Mouse (Mus musculus) embryonic facial prominence, embryonic 15.5 days (tissue): ENCODE measurements around the gene Prkag2. TPM values are rescaled to one million over a fixed set of nuclear protein-coding genes. Genes with fewer than 3 reads are reported as not detected.

Source experiments
- ATAC-seq: fragments of 200-750 bp; cut with Nextera tagmentation; 2 replicates; pipeline ENCODE4 v1.8.0; 2017; ENCODE audit warnings: low read depth, moderate TSS enrichment; ENCODE audit not compliant: insufficient number of reproducible peaks, low FRiP score, low TSS enrichment
- H3K27ac ChIP-seq: fragments of 300-500 bp; sonication (generic); replicated peaks from 2 replicates; pipeline ENCODE4 v1.5.1; 2015; ENCODE audit warnings: mild to moderate bottlenecking, inconsistent platforms
- H3K27me3 ChIP-seq: fragments of 300-500 bp; sonication (generic); 2 replicates; pipeline ENCODE4 v1.6.1; 2015; ENCODE audit warnings: inconsistent platforms
- H3K36me3 ChIP-seq: fragments of 300-500 bp; sonication (generic); 2 replicates; pipeline ENCODE4 v1.6.1; 2015; ENCODE audit warnings: mild to moderate bottlenecking, inconsistent platforms
- H3K4me1 ChIP-seq: fragments of 300-500 bp; sonication (generic); 2 replicates; pipeline ENCODE4 v1.6.1; 2015; ENCODE audit warnings: inconsistent platforms
- H3K4me2 ChIP-seq: fragments of 300-500 bp; sonication (generic); replicated peaks from 2 replicates; pipeline ENCODE4 v1.6.1; 2015; ENCODE audit warnings: mild to moderate bottlenecking, inconsistent platforms
- H3K4me3 ChIP-seq: fragments of 300-500 bp; sonication (generic); replicated peaks from 2 replicates; pipeline ENCODE4 v1.5.1; 2015; ENCODE audit warnings: mild to moderate bottlenecking, inconsistent platforms
- H3K9ac ChIP-seq: fragments of 300-500 bp; sonication (generic); 2 replicates; pipeline ENCODE4 v1.6.1; 2015; ENCODE audit warnings: inconsistent platforms
- H3K9me3 ChIP-seq: fragments of 300-500 bp; sonication (generic); replicated peaks from 2 replicates; pipeline ENCODE4 v1.6.1; 2016; ENCODE audit warnings: inconsistent platforms
- WGBS: fragments of 180-500 bp; shearing (Covaris S2); methylation state at CpG from one replicate; pipeline ENCODE4 v1.1.7; 2015; 5-methylcytosine and 5-hydroxymethylcytosine counted together
- polyA plus RNA-seq: library from polyadenylated mRNA; unstranded; fragments of >200 nt; fragmentation: Nextera tagmentation; extraction: Ambion mirVana; gene quantifications from 2 replicates; pipeline ENCODE4 v1.2.1, GENCODE M21; 2015

Prkag2 gene
- polyA plus RNA-seq, 1 experiment from 2014 or later: 25.0 TPM

GRCm38 (mm10) chr5:24817191-24817590 lies 283.3 kb downstream of the Prkag2 start:
- H3K4me3 ChIP-seq: no peak overlapping the region
- H3K4me1 ChIP-seq: 0 out of 2 replicates have a peak, but pooled peaks cover 5% of the 10 kb centered on the region
- H3K9ac ChIP-seq: no peak overlapping the region
- H3K4me2 ChIP-seq: no peak overlapping the region
- H3K27ac ChIP-seq: no peak overlapping the region
- no peaks in the 10 kb centered on the region for H3K9me3 ChIP-seq
- ATAC-seq: no peak
- H3K36me3 ChIP-seq: peaks cover 46% of the 10 kb centered on the region
- H3K27me3 ChIP-seq: no peaks in the 10 kb centered on the region
- WGBS: 83% methylated on average over 4 of the region's 4 CpGs

- no peaks in the 10 kb centered on the region for H3K27me3 ChIP-seq
- H3K27ac ChIP-seq: no peak overlapping the region
- H3K4me2 ChIP-seq: no peak overlapping the region
- no peak overlapping the region for H3K4me3 ChIP-seq
- H3K9ac ChIP-seq: no peak overlapping the region
- H3K9me3 ChIP-seq: no peaks in the 10 kb centered on the region
- WGBS: 79% methylated on average over 3 of the region's 3 CpGs
- peaks cover 71% of the 10 kb centered on the region for H3K36me3 ChIP-seq
- H3K4me1 ChIP-seq: no peaks in the 10 kb centered on the region
- no peak for ATAC-seq
These were observed 286.5 kb downstream of the Prkag2 start for GRCm38 (mm10) chr5:24813946-24814345.

- ATAC-seq: no peak
- no peak overlapping the region for H3K4me2 ChIP-seq
These were observed 287.4 kb downstream of the Prkag2 start for GRCm38 (mm10) chr5:24813005-24813404.

More at GRCm38 (mm10) chr5:24813005-24813404, 287.4 kb downstream of the Prkag2 start:
- no peak overlapping the region for H3K4me3 ChIP-seq
- H3K9ac ChIP-seq: no peak overlapping the region
- H3K36me3 ChIP-seq: peaks cover 71% of the 10 kb centered on the region
- no peaks in the 10 kb centered on the region for H3K9me3 ChIP-seq
- WGBS: 59% methylated on average over 4 of the region's 4 CpGs
- H3K27ac ChIP-seq: no peak overlapping the region
- no peaks in the 10 kb centered on the region for H3K4me1 ChIP-seq
- no peaks in the 10 kb centered on the region for H3K27me3 ChIP-seq

Other genes with a start within 250 kb of the Prkag2 start
- not detected in 2 replicates for gene Galntl5, start 80.8 kb upstream of the Prkag2 start, polyA plus RNA-seq
- gene Galnt11, start 121.3 kb upstream of the Prkag2 start, polyA plus RNA-seq: 37.4 and 41.1 TPM in 2 replicates
- not detected in 2 replicates for gene E130116L18Rik, start 122.5 kb upstream of the Prkag2 start, polyA plus RNA-seq